Mouse (Mus musculus): ENCODE data around the gene Tcf25. TPM values are rescaled to one million over a fixed set of nuclear protein-coding genes. Genes with fewer than 3 reads are reported as not detected.
"Not testable (repeated sequence)": the region's sequence is repeated elsewhere in the genome, so short reads cannot be mapped to it uniquely, and the experiment has no call there.

The Tcf25 gene
- total and polyA plus RNA-seq, 2 experiments from 2014 or later: 407 to 540 TPM

- Histone ChIP-seq H3K27ac (no peak overlapping the region), H3K36me3 (ENCODE audit: insufficient read depth, low read length) (no peaks in the 10 kb centered on the region), H3K4me1 (ENCODE audit: insufficient read depth, low read length) (no peaks in the 10 kb centered on the region), H3K4me2 (ENCODE audit: low read depth, low read length) (no peak overlapping the region), H3K9ac (replicated peaks; ENCODE audit: low read length) (no peak overlapping the region), H3K27me3 (ENCODE audit: insufficient read depth, low read length) (no peaks in the 10 kb centered on the region), H3K4me3 (ENCODE audit: low read length) (no peak overlapping the region), H3K9me3 (ENCODE audit: low read length) (peaks cover 23% of the 10 kb centered on the region)
- no peak for TF ChIP-seq CTCF (IDR thresholded peaks at IDR 0.05; ENCODE audit: low read depth)
- 97% methylated on average over 29 of the region's 29 CpGs for WGBS
- DNase-seq (ENCODE audit: low spot score) (no peak), ATAC-seq (no peak)
These were observed 54.9 kb downstream of the Tcf25 start for GRCm38 (mm10) chr8:123428343-123428893.

- WGBS: 95% methylated on average over 23 of the region's 23 CpGs
- H3K27me3 ChIP-seq (ENCODE audit: insufficient read depth, low read length): no peaks in the 10 kb centered on the region
- H3K4me3 ChIP-seq (ENCODE audit: low read length): no peak overlapping the region
- no peaks in the 10 kb centered on the region for H3K4me1 ChIP-seq (ENCODE audit: insufficient read depth, low read length)
- ATAC-seq (no peak), DNase-seq (ENCODE audit: low spot score) (no peak)
- H3K36me3 ChIP-seq (ENCODE audit: insufficient read depth, low read length): no peaks in the 10 kb centered on the region
- no peak overlapping the region for H3K27ac ChIP-seq
- no peak for TF ChIP-seq CTCF (IDR thresholded peaks at IDR 0.05; ENCODE audit: low read depth)
- H3K9me3 ChIP-seq (ENCODE audit: low read length): peaks cover 23% of the 10 kb centered on the region
- no peak overlapping the region for H3K9ac ChIP-seq (replicated peaks; ENCODE audit: low read length)
- no peak overlapping the region for H3K4me2 ChIP-seq (ENCODE audit: low read depth, low read length)
These were observed 55.6 kb downstream of the Tcf25 start for GRCm38 (mm10) chr8:123428939-123429721.

GRCm38 (mm10) chr8:123429722-123430013 lies 56.1 kb downstream of the Tcf25 start:
- not testable (repeated sequence) for H3K4me3 ChIP-seq (ENCODE audit: low read length); H3K4me2 ChIP-seq (ENCODE audit: low read depth, low read length); ATAC-seq; H3K9ac ChIP-seq (replicated peaks; ENCODE audit: low read length); H3K27me3 ChIP-seq (ENCODE audit: insufficient read depth, low read length); DNase-seq (ENCODE audit: low spot score); H3K36me3 ChIP-seq (ENCODE audit: insufficient read depth, low read length); H3K27ac ChIP-seq; H3K4me1 ChIP-seq (ENCODE audit: insufficient read depth, low read length)
- 97% methylated on average over 15 of the region's 15 CpGs for WGBS
- peaks cover 23% of the 10 kb centered on the region for H3K9me3 ChIP-seq (ENCODE audit: low read length)

GRCm38 (mm10) chr8:123430936-123431335 lies 57.4 kb downstream of the Tcf25 start:
- DNase-seq (ENCODE audit: low spot score); H3K4me2 ChIP-seq (ENCODE audit: low read depth, low read length); H3K9ac ChIP-seq (replicated peaks; ENCODE audit: low read length); H3K27ac ChIP-seq; ATAC-seq; H3K4me3 ChIP-seq (ENCODE audit: low read length); H3K4me1 ChIP-seq (ENCODE audit: insufficient read depth, low read length); H3K36me3 ChIP-seq (ENCODE audit: insufficient read depth, low read length); H3K27me3 ChIP-seq (ENCODE audit: insufficient read depth, low read length): not testable (repeated sequence)
- peaks cover 23% of the 10 kb centered on the region for H3K9me3 ChIP-seq (ENCODE audit: low read length)
- 89% methylated on average over 8 of the region's 8 CpGs for WGBS

- TF ChIP-seq CTCF (IDR thresholded peaks at IDR 0.05; ENCODE audit: low read depth): no peak
These were observed 58.2 kb downstream of the Tcf25 start for GRCm38 (mm10) chr8:123431616-123432365.

GRCm38 (mm10) chr8:123432381-123432780 lies 58.8 kb downstream of the Tcf25 start:
- ATAC-seq (no peak), DNase-seq (ENCODE audit: low spot score) (no peak)
- 95% methylated on average over 16 of the region's 16 CpGs for WGBS
- Histone ChIP-seq H3K9ac (replicated peaks; ENCODE audit: low read length) (no peak overlapping the region), H3K27ac (no peak overlapping the region), H3K9me3 (ENCODE audit: low read length) (peaks cover 18% of the 10 kb centered on the region), H3K36me3 (ENCODE audit: insufficient read depth, low read length) (no peaks in the 10 kb centered on the region), H3K4me1 (ENCODE audit: insufficient read depth, low read length) (no peaks in the 10 kb centered on the region), H3K4me2 (ENCODE audit: low read depth, low read length) (no peak overlapping the region), H3K4me3 (ENCODE audit: low read length) (no peak overlapping the region), H3K27me3 (ENCODE audit: insufficient read depth, low read length) (no peaks in the 10 kb centered on the region)
- TF ChIP-seq CTCF (IDR thresholded peaks at IDR 0.05; ENCODE audit: low read depth): no peak

More at GRCm38 (mm10) chr8:123431616-123432365, 58.2 kb downstream of the Tcf25 start:
- H3K27me3 ChIP-seq (ENCODE audit: insufficient read depth, low read length): no peaks in the 10 kb centered on the region
- H3K36me3 ChIP-seq (ENCODE audit: insufficient read depth, low read length): no peaks in the 10 kb centered on the region
- ATAC-seq (no peak), DNase-seq (ENCODE audit: low spot score) (no peak)
- WGBS: 95% methylated on average over 25 of the region's 25 CpGs
- H3K9me3 ChIP-seq (ENCODE audit: low read length): peaks cover 19% of the 10 kb centered on the region
- H3K4me1 ChIP-seq (ENCODE audit: insufficient read depth, low read length): no peaks in the 10 kb centered on the region
- H3K9ac ChIP-seq (replicated peaks; ENCODE audit: low read length): no peak overlapping the region
- H3K27ac ChIP-seq: no peak overlapping the region
- no peak overlapping the region for H3K4me2 ChIP-seq (ENCODE audit: low read depth, low read length)
- no peak overlapping the region for H3K4me3 ChIP-seq (ENCODE audit: low read length)

GRCm38 (mm10) chr8:123433241-123433974 lies 59.9 kb downstream of the Tcf25 start:
- peaks cover 10% of the 10 kb centered on the region; the same call in 1 of the 2 replicates for H3K9me3 ChIP-seq (ENCODE audit: low read length)
- not testable (repeated sequence) for H3K4me1 ChIP-seq (ENCODE audit: insufficient read depth, low read length); H3K27ac ChIP-seq; H3K4me2 ChIP-seq (ENCODE audit: low read depth, low read length); H3K27me3 ChIP-seq (ENCODE audit: insufficient read depth, low read length); H3K4me3 ChIP-seq (ENCODE audit: low read length); H3K36me3 ChIP-seq (ENCODE audit: insufficient read depth, low read length); DNase-seq (ENCODE audit: low spot score); ATAC-seq; H3K9ac ChIP-seq (replicated peaks; ENCODE audit: low read length)
- 98% methylated on average over 39 of the region's 47 CpGs for WGBS
